Mouse (Mus musculus) liver, postnatal 0 days (tissue): ENCODE measurements around the gene Sept8. TPM values are rescaled to one million over a fixed set of nuclear protein-coding genes. Genes with fewer than 3 reads are reported as not detected.

ENCODE experiments used
- ATAC-seq: fragments of 200-750 bp; cut with Nextera tagmentation; 2 replicates; pipeline ENCODE4 v1.8.0; 2017; ENCODE audit warnings: mild to moderate bottlenecking, moderate library complexity
- DNase-seq: peaks from one replicate; pipeline ENCODE4 v3.0.0-alpha.2; 2016
- H3K27ac ChIP-seq: fragments of 300-500 bp; sonication (generic); 2 replicates; pipeline ENCODE4 v1.5.1; 2014; ENCODE audit warnings: antibody characterized with exemption, moderate library complexity, mild to moderate bottlenecking, low read depth
- H3K27me3 ChIP-seq: fragments of 300-500 bp; sonication (generic); 2 replicates; pipeline ENCODE4 v1.6.1; 2014; ENCODE audit warnings: low read length, control low read depth, mixed read lengths; ENCODE audit not compliant: insufficient read depth
- H3K36me3 ChIP-seq: fragments of 300-500 bp; sonication (generic); replicated peaks from 2 replicates; pipeline ENCODE4 v1.6.1; 2014; ENCODE audit warnings: mild to moderate bottlenecking, control low read depth, low read length, moderate library complexity, mixed read lengths; ENCODE audit not compliant: insufficient read depth
- H3K4me1 ChIP-seq: fragments of 300-500 bp; sonication (generic); 2 replicates; pipeline ENCODE4 v1.6.1; 2014; ENCODE audit warnings: antibody characterized with exemption, mild to moderate bottlenecking, control low read depth; ENCODE audit not compliant: insufficient read depth
- H3K4me2 ChIP-seq: fragments of 300-500 bp; sonication (generic); 2 replicates; pipeline ENCODE4 v1.6.1; 2014; ENCODE audit warnings: low read depth, mild to moderate bottlenecking, low read length, moderate library complexity, mixed read lengths
- H3K4me3 ChIP-seq: fragments of 300-500 bp; sonication (generic); 2 replicates; pipeline ENCODE4 v1.5.1; 2014; ENCODE audit warnings: low read depth, low read length
- H3K9ac ChIP-seq: fragments of 300-500 bp; sonication (generic); replicated peaks from 2 replicates; pipeline ENCODE4 v1.6.1; 2014; ENCODE audit warnings: mild to moderate bottlenecking, moderate library complexity
- H3K9me3 ChIP-seq: fragments of 300-500 bp; sonication (generic); 2 replicates; pipeline ENCODE4 v1.6.1; 2016; ENCODE audit warnings: mild to moderate bottlenecking, control low read depth, low read length, mixed read lengths
- CTCF ChIP-seq: sonication (generic); IDR thresholded peaks from 2 replicates; pipeline ENCODE4 v1.5.1; 2016; ENCODE audit warnings: antibody characterized with exemption, low read depth
- EP300 ChIP-seq: IDR thresholded peaks from 2 replicates; pipeline ENCODE4 v1.6.1; 2016; ENCODE audit warnings: antibody characterized with exemption, low read depth, mild to moderate bottlenecking
- WGBS: fragments of 180-500 bp; shearing (Covaris S2); extraction: QIAGEN DNeasy Blood & Tissue Kit; methylation state at CpG from one replicate; pipeline ENCODE4 v1.1.7; 2014; ENCODE audit not compliant: insufficient replicate concordance; 5-methylcytosine and 5-hydroxymethylcytosine counted together
- polyA plus RNA-seq: library from polyadenylated mRNA; unstranded; fragments of >200 nt; fragmentation: Nextera tagmentation; extraction: Ambion mirVana; gene quantifications from 2 replicates; pipeline ENCODE4 v1.2.1, GENCODE M21; 2015

Gene Sept8
- polyA plus RNA-seq, 1 experiment from 2014 or later, result 7.2 TPM

DNA sequence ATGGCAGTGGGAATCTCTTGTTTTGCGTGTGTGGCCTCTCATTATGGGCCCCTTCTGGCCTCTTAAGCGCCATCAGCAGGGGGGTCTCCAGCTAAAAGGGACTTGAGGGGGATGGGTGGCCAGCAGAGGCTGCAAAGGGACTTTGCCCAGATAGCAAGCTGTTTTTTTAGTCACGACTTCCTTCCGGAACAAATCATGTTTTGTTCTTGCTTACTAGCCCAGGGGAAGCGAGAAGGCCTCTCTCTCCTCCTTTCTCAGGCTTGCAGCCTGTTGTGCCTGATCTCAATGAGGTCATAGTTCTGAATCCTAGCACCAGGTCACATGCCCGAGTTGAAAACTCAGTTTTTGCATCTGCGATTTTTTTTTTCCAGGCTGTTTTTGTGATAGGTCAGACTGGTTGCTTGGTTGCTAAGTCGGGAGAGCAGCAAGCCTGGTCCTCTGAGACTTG is 27.1 kb upstream of the Sept8 start:
- Histone ChIP-seq H3K36me3 (no peaks in the 10 kb centered on the region), H3K4me1 (peaks cover 7% of the 10 kb centered on the region), H3K9me3 (no peaks in the 10 kb centered on the region), H3K27ac (peak overlapping the region; percentile 51; the same call in 1 of the 2 replicates), H3K4me3 (no peak overlapping the region), H3K9ac (no peak overlapping the region), H3K4me2 (no peak overlapping the region), H3K27me3 (peaks cover 4% of the 10 kb centered on the region)
- ATAC-seq (peak; percentile 31; the same call in 1 of the 2 replicates), DNase-seq (no peak)
- no peak for TF ChIP-seq EP300
- no peak for TF ChIP-seq CTCF
- WGBS, result 19% methylated on average over 8 of the region's 8 CpGs

GRCm38 (mm10) chr11:53493243-53493955 is 25.7 kb upstream of the Sept8 start:
- no peaks in the 10 kb centered on the region for H3K4me1 ChIP-seq
- H3K27ac ChIP-seq, result no peak overlapping the region
- H3K27me3 ChIP-seq, result no peaks in the 10 kb centered on the region
- no peak for ATAC-seq
- DNase-seq, result no peak
- H3K9ac ChIP-seq, result no peak overlapping the region
- H3K4me2 ChIP-seq, result no peak overlapping the region
- whole genome bisulfite sequencing, result 60% methylated on average over 3 of the region's 3 CpGs
- no peaks in the 10 kb centered on the region for H3K9me3 ChIP-seq
- no peak overlapping the region for H3K4me3 ChIP-seq
- TF ChIP-seq CTCF (no peak), EP300 (no peak)
- no peaks in the 10 kb centered on the region for H3K36me3 ChIP-seq

GRCm38 (mm10) chr11:53495417-53495816 is 23.6 kb upstream of the Sept8 start:
- Histone ChIP-seq H3K4me2 (no peak overlapping the region), H3K4me3 (no peak overlapping the region), H3K27me3 (no peaks in the 10 kb centered on the region), H3K9ac (no peak overlapping the region), H3K27ac (no peak overlapping the region), H3K9me3 (no peaks in the 10 kb centered on the region), H3K4me1 (no peaks in the 10 kb centered on the region), H3K36me3 (no peaks in the 10 kb centered on the region)
- TF ChIP-seq EP300 (no peak), CTCF (no peak)
- 62% methylated on average over 6 of the region's 6 CpGs for WGBS
- DNase-seq (no peak), ATAC-seq (no peak)

DNA sequence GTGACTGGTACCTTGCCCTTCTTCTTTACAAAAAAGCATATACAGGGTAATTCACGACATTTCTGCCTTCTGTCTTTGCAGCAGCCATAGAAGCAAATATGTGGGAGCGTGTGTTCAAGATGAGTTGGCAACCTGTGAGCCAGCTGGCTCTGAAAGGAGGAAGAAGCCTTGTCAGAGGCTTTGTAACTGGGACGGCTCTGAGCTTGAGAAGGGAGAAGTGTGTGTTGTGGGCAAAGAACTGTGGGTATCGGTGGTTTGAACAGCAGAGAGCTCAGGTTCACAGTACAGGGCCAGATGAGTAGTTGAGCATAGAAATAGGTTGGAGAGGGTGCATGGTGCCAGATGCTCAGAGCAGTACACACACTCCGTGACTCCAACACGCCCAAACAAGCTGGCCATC is 22.1 kb upstream of the Sept8 start:
- DNase-seq, result no peak
- Histone ChIP-seq H3K9ac (no peak overlapping the region), H3K4me1 (no peaks in the 10 kb centered on the region), H3K9me3 (no peaks in the 10 kb centered on the region), H3K4me2 (no peak overlapping the region), H3K27ac (no peak overlapping the region), H3K27me3 (no peaks in the 10 kb centered on the region), H3K4me3 (no peak overlapping the region), H3K36me3 (no peaks in the 10 kb centered on the region)
- 40% methylated on average over 6 of the region's 6 CpGs for WGBS
- no peak for ATAC-seq
- no peak for TF ChIP-seq CTCF
- no peak for TF ChIP-seq EP300

DNA sequence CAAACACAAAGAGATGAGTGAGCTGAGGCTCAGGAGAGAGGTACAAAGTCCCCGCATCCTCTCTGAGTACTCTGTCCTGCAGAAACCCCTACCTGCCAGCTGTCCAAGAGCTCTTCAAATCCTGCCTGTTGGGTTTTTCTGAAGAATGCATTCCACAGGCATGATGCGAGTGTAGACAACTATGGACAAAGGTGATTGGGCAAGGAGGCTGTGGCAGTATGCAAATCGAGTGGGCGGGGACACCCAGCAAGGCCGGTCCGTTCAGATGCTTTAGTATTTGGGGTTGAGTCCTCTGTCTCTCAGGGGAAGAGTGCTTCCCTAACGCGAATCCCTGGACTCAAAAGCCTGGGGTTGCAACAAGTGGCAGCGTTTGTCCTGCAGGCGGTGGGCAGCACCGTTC is 18.5 kb upstream of the Sept8 start:
- Histone ChIP-seq H3K9ac (no peak overlapping the region), H3K27me3 (no peaks in the 10 kb centered on the region), H3K4me3 (no peak overlapping the region), H3K36me3 (no peaks in the 10 kb centered on the region), H3K4me1 (no peaks in the 10 kb centered on the region), H3K27ac (no peak overlapping the region), H3K4me2 (no peak overlapping the region), H3K9me3 (no peaks in the 10 kb centered on the region)
- ATAC-seq (no peak), DNase-seq (no peak)
- 15% methylated on average over 11 of the region's 11 CpGs for WGBS
- TF ChIP-seq CTCF (no peak), EP300 (no peak)

DNA sequence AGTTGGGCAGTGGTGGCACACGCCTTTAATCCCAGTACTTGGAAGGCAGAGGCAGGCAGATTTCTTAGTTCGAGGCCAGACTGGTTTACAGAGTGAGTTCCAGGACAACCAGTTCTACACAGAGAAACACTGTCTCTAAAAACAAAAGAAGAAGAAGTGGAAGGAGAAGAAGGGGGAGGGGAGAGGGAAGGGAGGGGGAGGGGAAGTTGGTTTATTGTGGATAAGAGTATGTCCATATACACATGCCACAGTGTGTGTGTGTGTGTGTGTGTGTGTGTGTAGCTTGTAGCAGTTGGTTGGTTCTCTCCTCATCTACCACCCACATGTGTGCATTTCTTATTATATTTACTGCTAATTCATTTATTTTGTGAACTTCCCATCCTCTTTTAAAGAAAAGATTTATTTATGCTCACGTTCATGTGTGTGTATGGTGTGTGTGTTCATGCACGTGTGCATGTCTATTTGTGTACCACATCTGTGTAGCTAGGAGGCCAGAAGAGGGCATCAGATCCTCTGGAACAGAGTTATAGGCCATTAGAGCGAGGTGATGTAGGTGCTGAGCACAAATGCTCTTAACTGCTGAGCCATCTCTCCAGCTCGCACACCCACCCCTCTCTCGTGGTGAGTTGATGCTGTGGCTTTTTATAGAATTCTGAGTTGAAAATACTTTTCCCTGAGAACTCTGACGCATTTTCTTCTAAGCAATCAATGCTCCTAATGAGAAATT is 16.9 kb upstream of the Sept8 start:
- peak; percentile 53 for TF ChIP-seq CTCF
- no peak for TF ChIP-seq EP300
- Histone ChIP-seq H3K4me2 (no peak overlapping the region), H3K4me3 (no peak overlapping the region), H3K9me3 (no peaks in the 10 kb centered on the region), H3K27me3 (no peaks in the 10 kb centered on the region), H3K27ac (no peak overlapping the region), H3K36me3 (no peaks in the 10 kb centered on the region), H3K4me1 (no peaks in the 10 kb centered on the region), H3K9ac (no peak overlapping the region)
- ATAC-seq (no peak), DNase-seq (no peak)
- WGBS, result 56% methylated on average over 8 of the region's 8 CpGs
